Mouse (Mus musculus): ENCODE results near the gene Nelfb.

Nelfb gene

DNA sequence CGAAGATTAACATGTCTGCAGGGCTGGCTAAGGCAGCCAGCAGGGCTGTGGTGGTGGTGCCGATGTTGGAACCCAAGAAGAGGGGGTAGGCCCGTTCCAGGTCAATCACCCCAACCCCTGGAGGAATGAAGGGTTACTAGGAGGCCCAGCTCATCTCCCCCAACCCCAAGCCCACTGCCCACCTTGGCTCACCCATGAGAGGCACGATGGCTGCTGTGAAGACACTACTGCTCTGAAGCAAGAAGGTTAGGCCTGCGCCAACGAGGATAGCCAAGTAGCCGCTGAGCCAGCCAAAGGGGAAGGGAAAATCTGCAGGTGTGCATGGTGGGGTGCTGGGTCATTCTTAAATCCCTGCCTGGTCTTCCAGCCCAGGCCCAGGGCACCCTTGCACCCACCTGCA lies 19.3 kb upstream of the Nelfb start:
- DNase-seq (ENCODE audit: low spot score), result no peak

GRCm38 (mm10) chr2:25229582-25229981 lies 18.3 kb upstream of the Nelfb start:
- DNase-seq (ENCODE audit: low spot score), result no peak

DNA sequence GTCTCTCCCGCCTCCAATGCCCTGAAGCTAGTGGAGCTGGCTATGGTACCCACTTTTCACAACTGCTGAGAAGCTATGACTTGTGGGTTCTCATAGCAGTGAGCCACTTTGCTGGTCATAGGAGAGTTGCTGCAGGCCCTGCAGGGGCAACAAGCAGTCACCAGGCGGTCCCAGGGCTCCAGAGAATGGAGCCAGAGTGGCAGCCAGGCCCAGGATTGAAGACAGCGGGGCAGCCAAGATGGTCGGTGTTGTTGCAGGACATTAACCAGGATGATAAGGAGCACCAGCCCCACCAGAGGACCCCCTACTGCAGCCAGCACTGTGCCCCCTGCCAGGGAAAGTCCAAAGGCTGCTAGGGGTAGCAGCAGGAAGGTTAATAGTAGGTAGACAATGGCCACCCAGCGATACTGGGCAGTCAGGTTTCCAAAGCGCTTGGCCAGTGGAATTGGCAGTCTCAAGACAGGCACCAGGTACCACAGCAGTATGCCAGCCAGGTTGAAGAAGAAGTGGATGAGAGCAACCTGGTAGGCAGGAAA lies 17.8 kb upstream of the Nelfb start:
- DNase-seq (ENCODE audit: low spot score), result no peak

GRCm38 (mm10) chr2:25228431-25228889 lies 17.2 kb upstream of the Nelfb start:
- peak; percentile 95 for DNase-seq (ENCODE audit: low spot score)

DNA sequence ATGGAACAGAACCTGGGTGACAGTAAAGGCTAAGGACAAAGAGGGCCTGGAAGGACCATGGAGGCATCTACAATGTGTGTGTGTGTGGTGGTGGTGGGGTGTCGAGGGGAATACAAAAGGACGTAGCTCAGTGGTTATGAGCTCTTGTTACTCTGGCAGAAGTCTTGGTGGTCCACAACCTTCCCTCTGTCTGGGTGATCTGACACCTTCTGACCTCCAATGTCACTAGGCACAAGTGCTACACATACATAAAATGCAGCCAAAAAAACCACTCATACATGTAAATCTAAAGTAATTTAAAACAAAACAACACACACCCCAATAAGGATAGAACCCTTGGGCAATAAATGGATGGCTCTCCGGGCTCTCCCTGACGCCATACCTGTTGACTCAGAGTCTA lies 16.1 kb upstream of the Nelfb start:
- DNase-seq (ENCODE audit: low spot score), result no peak

GRCm38 (mm10) chr2:25226864-25227263 lies 15.6 kb upstream of the Nelfb start:
- DNase-seq (ENCODE audit: low spot score), result no peak

GRCm38 (mm10) chr2:25225811-25226379 lies 14.6 kb upstream of the Nelfb start:
- no peak for DNase-seq (ENCODE audit: low spot score)

DNA sequence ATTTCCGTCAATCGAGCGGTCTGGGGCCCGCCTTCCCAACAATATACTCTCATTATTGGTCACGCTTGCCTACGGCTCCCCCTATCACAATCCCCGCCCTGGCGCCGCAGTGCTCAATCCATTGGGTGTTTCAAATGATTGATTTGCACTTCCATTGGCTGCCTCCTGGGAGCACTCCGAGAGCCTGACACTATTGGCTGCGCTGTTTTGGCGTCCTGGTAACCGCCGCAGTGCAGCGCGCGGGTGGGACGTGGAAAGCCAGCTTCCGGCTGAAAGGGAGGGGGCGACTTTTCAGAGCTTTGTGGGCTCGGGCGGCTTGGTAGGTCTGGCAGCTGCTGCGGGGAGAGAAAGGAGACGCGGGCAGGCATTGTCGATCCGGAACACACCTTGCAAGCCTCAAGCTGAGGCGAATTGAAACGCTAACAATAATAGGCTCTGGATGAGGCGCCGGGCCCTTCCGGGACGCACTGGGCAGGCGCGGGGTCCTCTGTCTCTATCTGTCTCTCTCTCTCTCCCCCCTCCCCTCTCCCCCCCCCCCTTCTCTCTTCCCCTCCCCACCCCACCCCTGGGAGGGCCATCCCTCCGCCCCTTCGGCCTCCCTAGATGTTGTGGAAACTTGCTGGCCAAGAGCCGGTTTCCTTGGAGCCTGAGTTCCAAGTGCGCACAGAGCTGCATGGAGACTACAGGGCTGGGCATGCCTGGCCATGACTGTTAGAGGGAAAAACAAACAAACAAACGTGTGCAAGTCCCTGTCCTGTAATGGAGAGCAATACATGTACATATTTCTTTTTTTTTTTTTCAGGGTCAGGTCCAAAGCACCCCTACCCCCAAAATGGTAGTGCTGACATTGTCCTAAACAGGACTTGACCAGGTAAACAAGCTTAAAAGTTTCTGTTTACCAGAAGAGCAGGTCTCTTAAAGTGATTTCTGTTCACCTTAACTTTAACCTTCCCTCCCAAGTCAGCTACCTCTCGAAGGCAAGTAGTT lies 13.8 kb upstream of the Nelfb start:
- DNase-seq (ENCODE audit: low spot score), result peak; percentile 100

DNA sequence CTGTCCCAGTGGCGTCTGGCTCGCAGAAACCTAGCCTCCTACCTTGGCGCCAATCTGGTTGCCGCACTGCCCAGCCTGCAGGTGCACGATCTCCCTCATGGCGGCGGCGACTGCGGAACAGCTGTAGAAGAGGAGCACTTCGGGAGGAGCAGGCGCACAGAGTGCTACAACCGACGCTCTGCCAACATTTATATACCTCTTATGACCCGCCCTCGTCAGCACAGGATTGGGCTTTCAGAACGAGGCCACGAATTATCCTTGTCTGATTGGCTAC lies 13.1 kb upstream of the Nelfb start, which contains the start of gene Tubb4b:
Gene Tubb4b (minus strand): TSS at position 211 of the 274 bp plus-strand sequence.
- no peak for DNase-seq (ENCODE audit: low spot score)

GRCm38 (mm10) chr2:25223681-25224491 lies 12.6 kb upstream of the Nelfb start:
- DNase-seq (ENCODE audit: low spot score), result peak; percentile 87

DNA sequence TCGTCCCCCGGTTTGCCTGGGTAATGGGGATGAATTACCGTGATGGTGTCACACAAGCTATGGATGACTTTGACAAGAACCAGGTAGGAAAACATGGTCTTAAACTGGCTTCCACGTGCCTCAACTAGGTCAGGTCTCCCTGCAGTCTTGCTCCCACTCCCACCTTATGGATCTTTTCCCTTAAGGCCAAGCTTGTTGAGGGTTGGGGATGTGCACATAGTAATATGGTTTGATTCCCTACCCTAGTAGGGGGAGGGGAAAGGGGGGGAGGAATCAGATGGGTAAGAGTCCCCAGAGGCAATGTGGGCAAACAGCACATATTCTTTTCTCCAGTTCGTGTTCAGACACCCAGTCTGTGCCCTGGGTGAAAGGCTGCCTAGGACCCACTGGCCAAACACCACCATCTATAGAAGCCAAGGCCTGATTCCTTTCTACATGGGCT lies 10.1 kb upstream of the Nelfb start:
- DNase-seq (ENCODE audit: low spot score), result no peak

- no peak for DNase-seq (ENCODE audit: low spot score)
These were observed 7.2 kb upstream of the Nelfb start, which contains the start of gene Fam166a for GRCm38 (mm10) chr2:25218445-25218844. Gene Fam166a, plus strand, starts transcription at chr2:25218745.

GRCm38 (mm10) chr2:25217666-25218065 lies 6.4 kb upstream of the Nelfb start:
- DNase-seq (ENCODE audit: low spot score), result no peak

GRCm38 (mm10) chr2:25214444-25214843 lies 3.2 kb upstream of the Nelfb start, which contains the start of gene Stpg3:
Gene Stpg3, minus strand, starts transcription at chr2:25214637.
- DNase-seq (ENCODE audit: low spot score), result no peak

- DNase-seq (ENCODE audit: low spot score), result no peak
These were observed 2.1 kb upstream of the Nelfb start for GRCm38 (mm10) chr2:25213266-25213865.

DNA sequence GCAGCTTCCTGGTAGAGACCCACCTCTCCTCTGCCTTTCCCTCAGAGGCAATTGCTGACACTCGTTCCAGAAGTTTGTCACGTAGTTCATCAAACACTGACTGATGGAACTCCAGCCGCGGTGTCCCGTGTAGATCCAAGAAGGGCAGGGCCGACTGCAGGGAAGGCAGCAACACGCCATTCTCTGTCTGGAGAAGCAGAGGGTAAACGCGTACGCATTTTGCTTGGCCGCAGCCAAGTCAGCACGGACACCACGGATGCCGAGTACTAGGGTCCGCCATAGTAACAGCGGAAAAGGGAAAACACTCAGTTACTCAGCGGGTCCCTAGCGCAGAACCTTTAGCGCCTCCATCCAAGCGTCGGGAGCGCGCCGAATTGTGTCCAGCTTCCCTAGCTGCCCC lies 603 bp downstream of the Nelfb start:
- DNase-seq (ENCODE audit: low spot score), result no peak

DNA sequence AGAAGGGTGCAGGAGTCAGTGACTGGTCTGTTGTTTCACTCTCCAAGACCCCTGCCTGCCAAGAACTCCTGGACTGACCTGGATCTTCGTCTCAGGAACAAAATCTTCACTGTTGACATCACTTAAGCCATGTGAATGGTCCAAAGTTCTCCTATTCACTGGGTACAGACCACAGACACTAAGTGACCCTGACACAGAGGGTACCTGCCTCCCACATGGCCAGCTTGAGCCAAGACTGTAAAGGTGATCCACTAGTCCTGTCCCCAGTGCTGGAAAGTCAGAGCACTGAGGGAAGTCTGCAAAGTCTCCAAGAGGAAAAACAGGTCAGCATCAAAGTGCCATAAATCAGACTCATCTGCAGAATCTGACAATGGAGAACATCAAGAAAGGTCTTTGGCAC lies 3.7 kb downstream of the Nelfb start:
- no peak for DNase-seq (ENCODE audit: low spot score)

GRCm38 (mm10) chr2:25203631-25204214 lies 7.6 kb downstream of the Nelfb start:
- no peak for DNase-seq (ENCODE audit: low spot score)

DNA sequence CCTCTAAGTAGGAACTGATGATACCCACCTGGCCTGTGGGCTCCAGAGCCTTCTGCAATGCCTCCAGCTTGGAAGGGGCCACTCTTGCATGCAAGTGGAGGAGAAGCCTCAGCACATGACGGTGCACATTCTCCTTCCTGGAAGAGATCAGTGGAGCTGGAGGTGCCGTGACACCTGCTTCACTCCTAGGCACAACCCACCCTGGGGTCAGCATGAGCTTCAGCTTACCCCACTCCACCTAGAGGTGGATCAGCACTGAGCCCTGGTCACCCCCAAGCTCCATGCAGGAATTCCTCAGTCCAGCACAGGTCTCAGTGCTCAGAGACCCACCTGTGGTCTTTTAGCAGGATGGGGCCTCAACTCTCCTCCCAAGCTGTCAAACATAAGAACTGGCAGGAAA lies 10.7 kb downstream of the Nelfb start:
- DNase-seq (ENCODE audit: low spot score), result no peak

DNA sequence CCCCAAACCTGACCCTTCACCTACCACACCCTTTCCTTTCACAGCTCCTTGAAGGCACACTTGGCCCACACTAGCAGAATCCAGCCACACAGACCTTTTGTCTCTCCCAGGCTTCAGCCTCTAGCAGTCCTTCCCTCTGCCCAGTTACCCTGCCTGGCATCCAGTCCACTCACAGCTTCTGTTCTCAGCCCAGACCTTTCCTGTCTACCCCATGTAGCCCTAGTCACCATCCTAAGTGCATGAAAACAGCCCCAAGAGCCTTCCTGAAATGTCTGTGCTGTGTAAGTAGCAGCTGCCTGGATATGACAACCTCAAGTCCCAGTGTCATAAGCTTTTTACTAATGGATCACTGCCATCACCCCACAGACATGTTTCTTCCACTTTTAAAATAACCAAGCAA lies 13.3 kb downstream of the Nelfb start:
- no peak for DNase-seq (ENCODE audit: low spot score)

DNA sequence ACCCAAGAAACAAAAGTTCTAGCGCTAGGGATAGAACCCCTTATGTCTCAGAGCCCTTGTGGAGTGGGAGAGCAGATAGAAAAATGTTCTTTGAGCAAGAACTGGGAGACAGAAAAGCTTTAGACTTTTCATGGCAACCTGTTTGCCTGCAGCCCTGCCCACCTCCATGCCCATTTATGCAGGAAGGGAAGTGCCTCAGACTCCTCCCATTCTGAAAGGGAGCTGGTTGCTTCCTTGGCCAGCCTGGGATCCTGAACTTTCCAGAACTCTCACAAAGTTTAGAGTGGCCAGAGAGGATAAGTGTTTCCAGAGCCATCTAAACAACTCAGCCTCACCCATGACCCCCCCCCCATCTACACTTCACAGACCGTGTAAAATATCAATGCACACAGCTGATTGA lies 14.1 kb downstream of the Nelfb start:
- DNase-seq (ENCODE audit: low spot score), result peak; percentile 60
